Mouse (Mus musculus): ENCODE measurements at regions not wholly inside any gene's neighbourhood (a gene's known extent, or its start where the extent isn't known, plus 50 kb on each side); places are given as distances from the start of the nearest gene placed in this dataset.

DNA sequence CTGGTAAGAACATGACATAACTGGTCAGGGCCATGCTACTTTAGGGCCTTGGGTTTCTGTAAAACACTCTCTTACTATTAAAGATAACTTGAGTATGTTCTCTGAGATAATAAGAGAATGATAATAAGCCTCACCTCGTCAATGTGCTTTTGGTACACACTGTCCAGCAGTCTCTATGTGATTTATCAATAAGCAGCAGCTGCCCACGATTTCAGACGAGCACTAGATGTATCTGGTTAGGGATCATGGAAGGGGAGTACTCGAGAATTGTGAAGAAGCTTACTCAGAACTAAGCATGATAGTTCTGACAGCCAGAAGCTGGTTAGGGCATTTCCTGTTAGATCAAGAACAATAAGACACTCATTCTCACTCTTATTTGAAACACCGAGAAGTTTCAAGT, 53.8 kb downstream of the Neurod6 start:
- DNase-seq (ENCODE audit: low spot score in 2 of 2), result no peak

DNA sequence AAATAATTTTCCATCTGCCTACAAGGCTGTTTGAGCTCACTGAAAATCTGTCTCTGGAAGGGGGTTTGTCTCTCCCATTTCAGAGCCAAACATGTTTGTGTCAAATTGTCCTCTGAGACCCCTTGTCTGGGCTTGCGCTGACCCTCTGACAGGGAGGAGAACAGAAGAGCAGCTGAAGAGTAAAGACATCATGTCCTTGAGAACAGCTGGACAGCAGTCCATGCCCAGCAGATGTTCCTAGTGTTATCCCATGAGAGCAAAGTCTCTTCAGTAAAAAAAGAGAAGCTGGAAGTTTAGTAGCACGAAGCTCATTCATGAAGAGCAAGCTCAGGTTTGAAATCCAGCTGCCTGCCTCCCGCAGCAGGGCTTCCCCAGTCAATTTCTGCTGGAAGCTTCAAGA, 60.7 kb downstream of the Neurod6 start:
- no peak for DNase-seq (ENCODE audit: low spot score in 2 of 2)

DNA sequence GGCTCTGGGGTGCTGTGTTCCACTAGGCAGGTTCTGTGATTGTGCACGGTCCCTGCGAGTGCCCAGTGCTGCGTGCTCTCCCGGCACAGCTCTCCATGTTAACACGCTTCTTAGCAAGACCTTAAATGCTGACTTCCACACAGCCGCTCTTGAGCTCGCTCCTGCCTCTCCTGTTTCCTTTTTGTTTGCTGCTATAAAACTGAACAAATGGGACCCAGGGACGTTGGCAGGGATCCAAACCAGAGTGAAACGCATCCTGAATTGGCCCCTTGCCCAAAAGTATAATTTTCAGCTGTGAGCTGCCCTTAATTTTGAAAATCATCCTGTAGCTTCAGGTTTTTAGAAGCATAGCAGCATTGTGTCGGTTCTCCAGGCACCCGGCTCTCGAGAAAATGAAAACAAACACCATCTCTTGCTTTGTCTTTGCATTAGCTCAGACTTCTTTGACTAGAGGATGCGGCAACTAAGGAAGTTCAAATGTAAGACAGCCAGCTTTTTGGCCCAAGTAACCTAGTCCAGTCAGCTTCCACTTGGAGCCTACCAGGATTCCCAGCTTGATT, 63.1 kb downstream of the Neurod6 start:
- DNase-seq (ENCODE audit: low spot score in 2 of 2), result peak; percentile 27 to 46

DNA sequence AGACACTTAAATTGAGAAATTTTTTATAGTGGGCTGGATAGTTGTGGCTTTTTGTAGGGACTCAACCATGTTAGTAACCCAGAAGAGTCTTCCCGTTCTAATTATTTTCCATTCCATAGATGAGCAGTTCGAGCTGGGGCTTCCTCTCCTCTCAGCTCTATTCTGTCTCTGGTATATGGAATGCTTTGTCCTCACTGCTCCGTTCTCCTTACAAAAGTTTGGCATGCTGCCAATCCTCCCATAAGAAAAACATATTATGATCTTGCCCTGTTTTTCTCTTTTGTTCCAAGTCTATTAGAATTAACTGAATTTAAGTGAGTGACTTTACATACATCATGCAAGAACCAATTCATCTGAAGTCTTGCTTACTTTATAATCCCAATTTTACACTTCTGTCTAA, 70.7 kb downstream of the Neurod6 start:
- no peak for DNase-seq (ENCODE audit: low spot score in 2 of 2)

DNA sequence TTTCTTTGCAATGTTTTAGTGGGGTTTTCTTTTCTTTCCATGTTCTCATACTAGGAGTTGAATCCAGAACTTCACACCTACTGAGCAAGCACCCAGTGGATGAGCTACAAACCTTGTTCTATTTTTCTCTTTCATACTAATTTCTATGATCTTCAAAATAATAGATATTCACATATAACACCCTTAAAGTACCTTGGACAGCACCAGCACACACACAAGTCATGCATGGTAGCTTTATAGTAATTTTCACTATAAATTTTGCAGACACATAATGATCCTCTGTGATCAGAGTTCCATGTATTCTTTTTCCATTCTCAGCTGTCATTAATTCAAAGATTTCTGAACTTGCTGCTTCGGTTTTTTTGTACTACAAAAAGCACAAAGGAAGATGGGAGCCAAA, 71.1 kb downstream of the Neurod6 start:
- no peak for DNase-seq (ENCODE audit: low spot score in 2 of 2)

DNA sequence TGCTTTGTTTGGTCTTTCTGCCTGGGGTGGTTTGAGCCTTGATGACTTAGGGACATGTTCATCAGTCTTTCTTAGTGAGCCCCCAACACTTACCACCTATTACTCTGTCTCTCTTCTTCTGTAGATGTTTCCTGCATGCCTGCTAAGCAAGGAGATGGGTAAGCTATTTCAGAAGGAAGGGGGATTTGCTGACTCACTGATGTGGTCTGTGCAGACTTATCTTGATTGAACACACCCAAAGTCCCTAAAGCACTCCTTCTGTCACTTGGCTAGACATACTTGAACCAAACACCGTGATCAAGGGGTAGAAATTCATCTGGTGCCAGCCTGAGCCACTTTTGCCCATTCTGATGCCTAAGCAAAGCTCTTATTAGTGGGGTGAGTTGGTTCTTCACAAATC, 72.0 kb downstream of the Neurod6 start:
- no peak for DNase-seq (ENCODE audit: low spot score in 2 of 2)

DNA sequence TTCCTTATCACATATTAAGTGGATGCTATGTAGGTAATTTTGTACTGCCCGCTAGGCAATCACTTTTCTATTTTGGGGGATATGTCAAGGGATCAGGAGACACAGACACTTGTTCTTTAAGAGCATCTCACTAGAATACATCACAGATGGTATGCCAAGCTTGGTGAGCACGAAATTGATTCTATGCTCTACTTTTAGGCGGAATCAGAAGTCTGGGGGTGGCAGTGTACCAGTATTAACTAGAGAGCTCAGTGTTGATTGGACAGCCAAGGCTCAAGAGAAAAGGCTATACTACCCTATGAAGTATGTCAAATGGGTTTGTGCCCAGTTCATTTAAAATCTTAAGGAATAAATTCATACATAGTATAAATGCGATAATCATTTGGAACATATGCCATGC, 84.0 kb downstream of the Neurod6 start:
- DNase-seq (ENCODE audit: low spot score in 2 of 2), result peak in 1 of 2 experiments; percentile 9

DNA sequence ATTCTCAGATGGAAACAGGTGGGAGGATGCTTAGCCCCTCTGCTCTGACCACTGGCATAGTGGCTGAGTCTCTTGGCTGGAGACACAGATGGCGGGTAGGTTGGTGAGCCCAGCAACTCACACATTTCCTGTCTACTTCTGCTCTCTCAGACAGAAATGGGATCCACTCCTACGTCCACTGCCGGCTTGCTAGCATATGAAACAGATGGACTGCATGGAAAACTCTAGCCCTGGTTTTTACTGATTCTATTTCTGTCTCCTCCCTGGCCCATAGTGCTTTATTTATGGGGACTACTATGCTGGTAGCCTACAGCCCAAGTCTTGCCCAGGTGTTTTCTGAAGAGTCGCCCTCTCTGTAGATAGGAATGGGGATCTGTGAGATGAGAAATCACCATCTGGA, 88.9 kb downstream of the Neurod6 start:
- DNase-seq (ENCODE audit: low spot score in 2 of 2), result peak; percentile 64 to 87

DNA sequence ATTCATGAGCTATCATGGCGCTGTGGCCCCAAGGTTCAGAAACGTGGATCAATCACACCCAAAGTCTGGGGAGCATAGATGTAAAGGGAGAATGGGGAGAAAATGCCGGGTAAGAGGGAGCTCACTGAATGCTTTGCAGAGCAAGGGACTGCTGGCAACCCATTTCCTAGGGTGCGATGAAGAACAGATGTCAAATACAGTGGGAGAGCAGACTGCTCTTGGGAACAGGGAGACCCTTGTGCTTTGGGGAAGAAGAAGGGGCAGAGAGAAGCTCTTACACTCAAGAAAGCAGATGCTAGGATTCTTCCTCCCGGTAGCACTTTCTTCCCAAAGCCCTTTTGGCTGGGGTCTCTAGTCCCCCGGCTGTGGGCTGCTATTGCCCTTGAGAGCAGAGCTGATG, 100.0 kb downstream of the Neurod6 start:
- DNase-seq (ENCODE audit: low spot score in 2 of 2), result no peak

DNA sequence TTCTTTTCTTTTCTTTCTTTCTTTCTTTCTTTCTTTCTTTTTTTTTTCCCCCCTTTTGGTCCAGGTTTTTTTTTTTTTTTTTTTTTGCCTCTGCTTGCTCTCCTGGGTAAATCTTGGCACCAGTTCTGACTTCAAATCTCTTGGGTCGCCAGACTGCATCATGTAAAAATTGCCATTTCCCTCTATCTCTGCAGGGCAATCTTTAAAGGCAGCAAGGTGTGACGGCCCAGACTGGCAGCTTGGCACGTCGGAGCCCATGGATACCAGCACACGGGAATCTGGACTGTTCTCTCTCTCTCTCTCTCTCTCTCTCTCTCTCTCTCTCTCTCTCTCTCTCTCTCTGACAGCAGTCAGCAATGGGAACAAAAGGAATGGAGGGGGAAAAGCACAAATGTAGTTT, 101.0 kb downstream of the Neurod6 start:
- no peak for DNase-seq (ENCODE audit: low spot score in 2 of 2)

DNA sequence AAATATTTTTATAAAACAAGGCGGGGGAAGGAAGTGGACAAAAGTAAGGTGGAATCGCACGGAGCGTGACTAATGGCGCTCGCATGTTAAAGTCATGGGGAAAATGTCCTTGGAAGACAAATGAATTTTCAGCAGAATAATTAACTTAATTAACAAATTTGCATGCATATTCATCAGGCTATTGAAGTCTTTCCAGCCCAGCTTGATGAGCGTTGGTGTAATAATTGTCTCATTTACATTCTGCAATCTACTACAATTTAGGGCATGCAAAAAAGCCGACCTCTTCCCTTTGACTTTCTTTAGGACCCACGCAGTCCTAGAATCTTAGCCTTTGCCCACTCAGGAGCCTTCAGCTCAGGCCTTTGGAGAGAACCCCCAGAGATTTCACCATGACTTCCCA, 101.5 kb downstream of the Neurod6 start:
- DNase-seq (ENCODE audit: low spot score in 2 of 2), result no peak

DNA sequence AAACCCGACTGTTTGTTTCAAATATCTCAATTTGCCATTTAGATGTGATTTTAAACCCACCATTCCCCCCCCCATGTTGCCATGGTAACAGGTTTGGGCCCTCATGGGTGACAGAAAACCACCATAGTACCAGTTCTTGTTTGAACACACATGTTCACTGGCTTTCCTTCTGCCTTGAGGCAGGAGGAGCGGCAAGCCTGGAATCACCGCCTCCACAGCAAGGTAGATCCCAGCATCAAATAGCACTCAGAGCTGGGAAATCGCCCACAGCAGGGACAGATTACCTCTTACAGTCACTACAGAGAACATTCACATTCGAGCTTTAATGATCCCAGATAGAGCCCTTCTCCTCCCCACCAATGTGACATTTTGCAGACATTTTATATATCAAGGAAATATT, 102.0 kb downstream of the Neurod6 start:
- peak; percentile 11 to 13 for DNase-seq (ENCODE audit: low spot score in 2 of 2)

DNA sequence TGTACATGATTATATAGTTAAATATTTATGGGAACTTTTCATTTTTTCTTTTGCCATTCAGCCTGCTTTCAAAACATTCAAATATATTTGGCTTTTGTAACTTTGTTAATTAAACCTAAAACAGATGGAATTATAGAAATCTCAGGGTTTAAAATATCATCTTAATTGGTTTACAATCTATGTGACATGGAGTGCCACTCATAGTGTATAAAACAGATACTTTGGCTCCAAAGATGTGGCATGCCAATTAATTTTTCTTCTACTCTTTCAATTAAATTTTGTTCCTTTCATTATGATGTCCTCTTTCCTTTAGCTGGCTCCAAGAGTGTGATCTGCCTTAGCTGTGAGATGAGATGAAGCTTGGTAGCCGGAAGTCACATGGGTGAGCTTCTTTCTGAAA, 103.0 kb downstream of the Neurod6 start:
- DNase-seq (ENCODE audit: low spot score in 2 of 2), result no peak

DNA sequence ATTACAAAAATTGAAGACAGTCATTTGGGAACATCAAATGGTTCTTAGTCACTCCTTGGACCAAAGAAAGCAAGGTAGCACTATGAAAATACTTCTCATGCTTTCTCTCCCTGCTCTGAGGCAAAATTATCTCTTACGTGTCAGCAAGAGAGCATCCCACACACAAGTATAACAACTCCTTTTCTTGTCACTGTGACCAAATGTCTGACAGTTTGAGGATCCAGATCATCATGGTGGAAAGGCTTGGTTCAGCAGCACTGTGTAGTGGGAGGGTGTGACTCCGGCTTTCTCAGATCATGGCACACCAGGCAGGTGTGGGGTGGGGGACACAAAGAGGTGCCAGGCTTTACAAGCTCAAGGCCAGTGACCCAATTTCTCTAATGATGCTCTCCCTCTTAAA, 113.5 kb downstream of the Neurod6 start:
- DNase-seq (ENCODE audit: low spot score in 2 of 2), result no peak

DNA sequence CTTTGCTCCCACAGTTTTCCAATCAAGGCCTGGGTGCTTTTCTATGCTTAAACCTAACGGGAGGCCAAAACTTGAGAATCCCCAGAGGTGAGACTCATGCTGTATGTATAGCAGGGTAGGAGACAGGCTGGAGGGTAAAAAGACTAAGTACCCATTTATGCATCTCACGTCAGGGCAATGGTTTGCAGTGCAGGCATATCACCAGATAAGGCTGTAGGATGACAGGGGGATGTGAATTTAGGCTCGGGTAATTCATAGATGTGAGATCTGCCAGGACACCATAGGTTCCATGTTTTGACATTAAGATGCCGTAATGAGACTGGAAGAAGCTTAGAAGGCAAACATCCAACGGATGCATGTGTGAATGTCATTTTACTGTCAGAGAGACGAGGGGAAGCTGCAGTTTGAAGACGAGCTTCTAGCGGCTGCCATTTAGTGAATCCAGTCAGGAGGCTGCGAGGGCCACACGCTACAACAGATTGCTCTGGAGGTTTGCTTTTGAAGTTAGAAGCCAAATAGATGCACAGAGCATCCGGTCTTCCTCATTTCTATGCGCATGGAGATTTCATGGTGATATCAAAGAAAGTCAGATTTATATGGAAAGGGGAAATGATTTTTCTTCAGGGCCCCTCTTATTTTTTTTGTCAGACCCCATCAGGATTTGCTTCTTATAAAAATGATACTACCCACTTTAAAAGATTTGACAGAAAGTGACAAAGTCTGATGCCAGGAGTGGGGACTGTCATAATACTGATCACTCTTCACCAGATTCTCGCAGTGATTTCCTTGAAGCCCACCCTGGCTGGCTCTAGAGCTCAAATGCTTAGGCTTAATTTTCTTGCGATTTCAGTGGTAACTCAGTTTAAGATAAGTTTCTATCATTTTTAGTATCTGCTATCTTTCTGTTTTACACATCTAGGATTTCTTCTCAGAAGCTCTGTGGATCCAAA, 113.8 kb downstream of the Adcyap1r1 start:
- DNase-seq (ENCODE audit: low spot score in 2 of 2), result no peak

DNA sequence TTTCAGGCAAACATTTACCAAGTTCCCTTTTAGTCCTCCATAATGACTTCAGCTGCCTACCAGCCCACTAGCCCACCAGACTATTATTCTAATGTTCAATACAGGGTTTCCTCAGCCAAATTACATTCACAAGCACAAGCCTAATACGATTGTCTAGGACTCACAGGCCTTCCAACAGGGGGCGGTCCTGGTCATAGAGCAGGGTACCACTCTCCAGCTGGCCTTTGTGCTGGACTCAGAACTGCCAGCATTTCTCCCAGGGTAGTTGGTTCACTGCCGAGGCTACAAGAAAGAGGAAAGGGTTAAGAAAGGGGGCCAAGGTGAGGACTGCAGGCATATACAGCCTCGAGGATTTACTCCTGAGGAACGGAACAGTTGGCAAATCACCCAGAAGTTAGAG, 108.8 kb downstream of the Adcyap1r1 start:
- DNase-seq (ENCODE audit: low spot score in 2 of 2), result no peak

DNA sequence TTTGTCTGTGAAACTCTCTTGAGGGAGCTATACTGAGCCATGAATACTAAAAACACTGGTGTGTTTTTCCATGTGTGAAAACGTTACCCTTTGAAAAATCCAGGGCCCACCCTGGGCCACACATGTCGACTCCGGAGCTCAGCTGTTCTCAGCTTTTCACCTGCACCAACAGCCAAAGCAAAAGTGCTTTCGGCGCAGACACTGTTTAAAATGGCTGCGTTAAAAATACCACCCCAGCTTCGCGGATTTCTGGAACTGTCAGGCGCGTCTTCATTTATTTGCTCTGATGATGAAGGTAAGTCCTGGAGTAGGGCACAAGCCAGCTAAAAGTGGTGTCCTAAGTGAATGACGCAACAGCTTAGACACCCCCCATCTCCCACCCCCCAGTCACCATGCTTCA, 108.0 kb downstream of the Adcyap1r1 start:
- no peak for DNase-seq (ENCODE audit: low spot score in 2 of 2)
